Mouse (Mus musculus): ENCODE results near the gene Ssrp1.
A peak's percentile ranks its signal among the peaks of the same experiment; 100 is the strongest.

The Ssrp1 gene

DNA sequence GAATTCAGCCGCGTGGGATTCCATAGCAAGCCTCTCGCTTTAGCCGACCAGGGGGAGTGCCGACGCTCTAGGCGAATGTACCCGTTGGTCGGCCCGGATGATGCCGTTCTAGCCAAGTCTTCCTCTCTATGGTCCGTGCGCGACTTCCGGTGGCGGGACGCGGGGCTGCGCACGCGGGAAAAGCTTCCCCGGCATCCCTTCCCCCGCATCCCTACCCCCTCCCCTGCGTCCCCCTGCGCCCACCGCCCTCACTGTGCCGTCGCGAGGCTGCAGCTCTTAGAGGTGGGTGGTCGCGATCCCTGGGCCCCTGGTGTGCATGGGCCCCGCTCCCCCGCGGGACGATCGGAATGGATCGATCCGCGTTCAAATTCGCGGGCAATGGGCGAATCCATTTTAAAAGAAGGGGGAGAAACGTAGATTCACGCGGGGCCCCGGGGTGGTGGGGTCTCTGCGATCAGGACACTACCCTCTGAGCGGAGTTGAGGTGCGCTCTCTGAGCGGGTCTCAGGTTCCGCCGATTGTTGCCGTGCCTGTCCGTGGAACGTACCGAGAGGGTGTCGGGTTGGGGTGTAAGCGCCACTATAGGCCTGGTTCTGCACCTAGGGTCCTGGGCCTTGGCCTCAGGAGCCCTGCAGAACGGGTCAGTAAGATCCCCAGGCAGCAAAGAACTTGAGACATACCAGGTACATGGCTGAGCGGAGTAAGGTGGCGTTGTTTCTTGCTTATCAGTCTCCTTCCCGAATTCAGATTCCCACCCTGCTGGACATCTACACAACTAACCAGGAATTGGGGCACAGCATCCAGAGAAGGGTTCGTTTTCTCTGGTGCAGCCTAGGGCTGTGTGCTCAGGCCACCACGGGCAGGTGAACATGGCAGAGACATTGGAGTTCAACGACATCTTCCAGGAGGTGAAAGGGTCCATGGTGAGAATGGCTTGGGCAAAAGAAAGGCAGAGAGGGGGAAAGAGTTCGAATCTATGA is at the start of gene Ssrp1, which contains the start of gene P2rx3:
Gene Ssrp1 (plus strand): TSS at position 188 of the 980 bp plus-strand sequence.
Gene P2rx3 (minus strand): TSS at position 416 of the 980 bp plus-strand sequence.
- DNase-seq = peak; percentile 89

DNA sequence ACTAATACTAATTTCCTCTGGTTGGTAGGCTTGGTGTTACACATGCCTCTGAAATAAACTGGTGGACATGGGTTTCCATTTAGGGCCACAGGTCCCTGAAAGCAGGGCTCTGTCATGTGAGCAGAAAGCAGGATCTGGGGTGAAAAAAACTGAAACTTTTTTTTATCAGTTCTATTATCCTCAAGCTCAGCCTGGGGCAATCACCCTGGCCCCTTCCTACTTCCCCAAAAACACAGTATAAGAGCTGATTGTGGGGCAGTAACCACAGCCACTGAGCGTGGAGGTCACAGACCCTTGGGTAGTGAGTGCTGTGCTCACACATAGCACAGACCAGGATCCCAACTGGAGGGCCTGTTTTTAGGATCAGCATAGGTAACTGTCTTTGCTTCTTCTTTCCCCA is 49.1 kb upstream of the Ssrp1 start, which contains the start of gene Prg3:
Gene Prg3 (plus strand): TSS at position 286 of the 400 bp plus-strand sequence.
- no peak for DNase-seq

DNA sequence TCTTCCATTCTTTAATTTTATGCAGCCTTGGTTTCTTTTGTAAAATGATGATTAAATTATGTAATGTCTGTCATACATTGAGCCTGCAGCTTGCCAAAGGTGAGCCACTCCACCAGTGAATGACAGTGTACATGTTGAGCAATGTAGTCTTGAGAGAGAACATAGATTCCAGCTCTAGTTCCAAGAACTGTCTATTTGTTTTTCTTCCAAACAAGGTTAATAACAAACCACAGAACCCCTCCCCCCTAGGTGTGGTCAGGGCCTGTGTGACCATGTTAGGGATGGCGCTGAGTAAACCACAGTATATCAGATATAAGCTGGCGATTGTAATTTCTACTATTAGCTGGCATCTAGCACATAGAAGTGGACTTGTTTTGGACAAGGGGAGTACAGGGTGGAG is 40.7 kb upstream of the Ssrp1 start:
- no peak for DNase-seq

DNA sequence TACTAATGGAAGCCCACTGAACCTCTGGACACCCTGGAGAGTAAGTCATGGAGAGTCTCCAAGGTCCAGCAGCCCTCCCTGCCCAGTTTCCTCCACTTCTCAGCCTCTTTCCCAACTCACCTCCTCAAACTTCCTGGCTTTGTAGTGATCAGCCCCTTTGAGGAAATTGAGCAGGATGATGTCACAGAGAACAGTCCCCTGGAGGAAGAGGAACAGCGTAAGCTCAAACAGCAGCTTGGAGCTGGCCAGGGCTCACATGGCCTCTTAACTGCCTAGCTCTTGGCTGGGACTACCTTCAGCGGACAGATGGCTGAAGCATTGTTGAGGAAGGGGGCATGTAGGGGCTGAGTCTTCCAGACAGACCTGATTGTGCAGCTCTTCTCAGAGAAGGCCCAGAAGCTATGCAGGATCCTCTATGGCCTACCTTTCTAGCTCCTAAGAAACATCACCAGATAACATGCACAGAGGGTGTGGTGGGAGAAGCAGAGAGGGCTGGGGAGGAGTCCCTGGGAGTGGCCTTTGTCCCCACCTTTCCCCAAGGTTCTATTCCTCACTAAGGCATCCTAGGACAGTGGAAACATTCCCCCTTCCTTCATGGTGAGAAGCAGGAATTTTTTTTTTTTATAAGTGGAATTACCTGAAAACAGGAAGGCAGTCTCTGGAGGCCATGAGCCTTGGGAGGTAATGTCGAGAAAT is 37.4 kb upstream of the Ssrp1 start:
- no peak for DNase-seq

DNA sequence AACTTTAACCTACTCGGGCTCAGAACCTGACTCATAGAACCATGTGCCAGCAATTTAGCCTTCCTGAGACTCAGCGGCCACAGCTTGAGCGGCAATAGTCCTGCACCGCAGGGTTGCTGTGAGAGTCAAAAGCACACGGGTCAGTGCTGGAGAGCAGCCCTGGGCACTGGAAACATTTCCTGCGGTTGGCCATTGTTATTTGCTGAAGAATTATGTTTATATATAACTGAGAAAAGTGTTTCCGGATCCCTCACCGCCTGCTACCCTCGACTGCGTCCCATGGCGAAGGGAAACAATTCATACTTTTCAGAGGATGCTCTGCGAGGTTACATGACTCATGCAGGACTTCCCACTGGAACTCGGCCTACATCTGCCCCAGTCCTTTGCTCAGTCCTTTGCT is 35.5 kb upstream of the Ssrp1 start:
- no peak for DNase-seq

DNA sequence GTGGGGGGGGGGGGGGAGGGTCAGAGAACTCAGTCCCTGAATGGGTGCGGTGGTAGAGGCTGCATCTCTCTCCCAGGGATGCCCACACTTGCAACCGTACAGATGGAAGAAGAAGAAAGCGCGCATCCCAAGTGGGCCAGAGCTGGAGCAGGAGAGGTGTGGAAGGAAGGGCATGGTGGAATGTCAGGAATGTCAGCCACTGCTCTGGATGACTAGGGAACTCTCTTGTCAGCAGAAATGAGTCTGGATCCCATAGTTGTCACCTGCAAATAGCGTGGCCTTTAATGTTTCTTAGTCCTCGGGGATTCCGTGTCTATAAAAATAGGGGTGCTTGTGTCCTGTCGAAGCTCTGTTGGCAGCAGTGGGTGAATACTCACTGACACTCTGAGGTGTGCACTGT is 34.5 kb upstream of the Ssrp1 start:
- no peak for DNase-seq

DNA sequence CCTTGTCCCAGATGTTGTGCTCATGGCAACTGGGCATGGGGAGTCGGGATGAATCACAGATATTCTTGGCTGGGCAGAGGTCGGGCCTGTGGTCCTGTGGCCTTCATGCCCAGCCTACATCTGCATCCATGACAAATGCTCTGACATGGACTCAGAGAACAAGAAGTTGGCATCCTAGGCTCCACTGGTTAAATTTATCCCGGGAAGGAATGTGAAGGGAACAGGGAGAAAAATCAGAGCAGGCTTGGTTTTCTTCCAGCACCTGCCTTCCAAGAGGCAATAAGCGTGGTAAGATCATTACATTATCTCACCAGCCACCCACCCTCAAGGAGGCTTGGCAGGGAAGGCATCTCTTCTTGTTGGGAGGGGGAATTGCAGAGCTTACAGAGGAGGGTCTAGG is 32.7 kb upstream of the Ssrp1 start:
- no peak for DNase-seq

DNA sequence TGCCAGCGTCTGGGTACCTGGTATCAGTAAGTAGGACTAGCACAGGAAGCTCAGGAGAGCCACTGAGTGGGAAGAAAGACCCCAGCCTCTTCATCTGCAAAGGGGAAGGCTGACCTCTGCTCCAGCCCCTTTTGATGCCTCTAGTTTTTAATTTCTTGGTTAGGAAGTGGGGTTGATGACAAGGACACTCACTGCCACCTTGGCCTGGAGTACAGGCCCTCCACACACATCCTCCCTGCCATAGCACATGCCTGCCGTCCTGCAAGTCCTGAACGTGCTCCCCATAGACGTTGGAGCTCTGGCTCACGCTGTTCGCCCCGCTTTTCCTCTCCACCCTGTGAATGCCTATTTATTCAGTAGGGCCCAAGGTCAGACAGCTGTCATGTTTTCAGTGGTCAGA is 30.4 kb upstream of the Ssrp1 start:
- DNase-seq = no peak

DNA sequence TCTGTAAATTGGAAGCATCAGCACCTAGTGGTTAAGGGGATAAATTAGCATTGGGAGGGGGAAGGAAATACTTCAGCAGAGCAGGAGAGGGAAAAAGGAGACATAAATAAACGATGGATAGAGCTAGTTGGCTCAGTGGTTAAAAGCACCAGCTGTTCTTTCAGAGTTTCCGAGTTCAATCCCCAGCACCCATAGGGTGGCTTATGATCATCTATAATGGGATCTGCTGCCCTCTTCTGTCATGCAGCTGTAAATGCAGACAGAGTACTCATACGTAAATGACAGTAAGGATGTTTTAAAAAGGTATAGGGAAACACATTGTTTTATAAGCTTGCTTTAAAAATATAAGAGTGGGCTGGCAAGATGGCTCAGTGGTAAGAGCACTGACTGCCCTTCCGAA is 29.3 kb upstream of the Ssrp1 start:
- DNase-seq = no peak

DNA sequence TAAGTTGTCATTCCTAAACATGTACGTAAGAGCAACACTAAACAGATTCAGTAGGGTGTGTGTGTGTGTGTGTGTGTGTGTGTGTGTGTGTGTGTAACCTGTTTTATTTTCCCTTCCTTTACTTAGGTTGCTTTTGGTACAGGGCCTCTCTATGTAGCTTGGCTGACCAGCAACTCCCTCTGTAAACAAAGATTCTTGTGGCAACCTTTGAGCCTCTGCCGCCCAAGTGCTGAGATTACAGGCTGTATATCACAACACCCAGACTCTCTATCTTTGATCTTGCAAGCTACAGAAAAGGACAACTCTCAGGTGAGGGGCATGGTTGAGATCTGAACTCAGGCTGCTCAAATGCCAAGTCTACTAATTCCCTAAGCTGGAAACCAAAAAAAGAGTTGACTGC is 27.8 kb upstream of the Ssrp1 start:
- DNase-seq = no peak

DNA sequence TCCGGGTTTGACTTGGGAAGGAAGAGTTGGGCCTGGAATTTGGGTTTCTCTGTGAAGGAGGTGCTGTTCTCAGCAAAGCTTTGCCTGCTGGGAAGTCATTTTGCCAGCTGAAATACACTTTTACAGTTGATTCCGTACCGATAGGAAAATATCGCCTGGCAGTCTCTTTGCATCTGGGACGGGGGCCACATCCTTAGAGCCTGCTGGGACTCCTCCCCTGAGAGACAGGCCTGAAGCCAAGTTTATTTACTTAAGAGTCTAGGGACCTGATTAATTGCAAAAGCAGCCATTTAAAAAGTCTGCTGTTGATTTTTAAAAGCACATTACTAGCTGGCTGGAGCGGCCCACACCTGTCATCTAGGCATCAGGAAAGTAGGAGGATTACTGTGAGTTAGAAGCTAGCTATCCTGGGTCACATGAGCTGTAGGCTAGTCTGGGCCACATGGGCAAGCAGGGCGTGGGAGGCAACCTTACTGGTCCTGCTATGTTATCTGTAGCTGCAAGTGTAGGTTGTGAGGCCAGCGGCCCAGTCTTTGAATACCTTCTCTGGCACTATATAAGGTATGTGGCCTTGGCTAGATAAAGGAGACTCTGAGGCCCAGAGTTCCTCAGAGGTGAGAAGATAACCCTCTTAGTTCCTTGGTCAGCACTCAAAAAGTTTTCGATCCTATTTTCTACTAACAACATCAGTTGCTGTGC is 25.0 kb upstream of the Ssrp1 start:
- no peak for DNase-seq

DNA sequence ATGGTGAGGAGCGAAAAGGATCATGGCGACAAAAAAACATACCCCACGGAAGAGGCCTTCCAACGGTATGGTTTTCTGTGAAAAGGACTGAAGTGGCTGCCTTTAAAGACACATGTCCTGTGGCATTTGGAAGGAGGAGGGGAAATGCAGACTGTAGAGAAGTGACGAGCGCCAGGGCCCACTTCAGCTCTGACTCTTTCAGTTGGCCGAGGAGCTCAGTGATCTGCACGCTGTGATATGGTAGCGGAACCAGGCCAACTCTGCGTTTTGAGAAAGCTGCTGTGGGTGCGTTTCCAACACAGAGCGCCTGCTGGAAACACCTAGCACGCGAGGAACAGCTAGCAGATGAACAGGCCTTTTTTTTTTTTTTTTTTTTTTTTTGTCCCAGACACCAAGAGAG is 24.4 kb upstream of the Ssrp1 start:
- no peak for DNase-seq

DNA sequence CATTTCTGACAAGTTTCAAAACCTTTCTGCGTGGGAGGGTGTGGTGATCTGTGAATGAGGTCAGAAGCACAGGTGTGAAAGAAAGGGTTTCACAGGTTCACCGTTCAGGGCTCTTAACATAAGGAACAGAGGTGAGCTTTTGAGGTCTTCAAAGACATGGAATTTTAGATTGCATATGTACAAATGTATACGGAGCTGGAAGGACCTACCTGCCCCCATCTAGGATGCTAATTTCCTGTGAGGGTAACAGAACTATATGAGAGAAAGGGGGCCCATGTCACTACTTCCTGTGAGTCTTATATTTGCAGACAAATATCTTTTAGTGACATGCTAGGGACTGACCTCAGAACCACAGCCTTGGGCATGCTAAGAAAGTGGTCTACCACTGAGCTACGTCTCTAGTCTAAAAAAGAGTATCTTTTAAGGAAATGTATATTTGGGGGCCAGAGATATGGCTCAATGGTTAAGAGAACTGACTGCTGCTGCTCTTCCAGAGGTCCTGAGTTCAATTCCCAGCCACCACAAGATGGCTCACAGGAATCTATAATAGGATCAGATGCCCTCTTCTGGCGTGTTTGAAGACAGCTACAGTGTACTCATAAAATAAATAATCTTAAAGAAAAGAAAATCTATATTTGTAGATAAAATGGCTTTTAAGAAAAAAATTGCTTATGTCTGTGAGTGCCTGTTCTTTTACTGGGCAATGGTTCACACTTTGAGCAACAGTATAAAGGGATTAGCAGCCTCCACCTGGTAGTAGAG is 23.0 kb upstream of the Ssrp1 start:
- no peak for DNase-seq

DNA sequence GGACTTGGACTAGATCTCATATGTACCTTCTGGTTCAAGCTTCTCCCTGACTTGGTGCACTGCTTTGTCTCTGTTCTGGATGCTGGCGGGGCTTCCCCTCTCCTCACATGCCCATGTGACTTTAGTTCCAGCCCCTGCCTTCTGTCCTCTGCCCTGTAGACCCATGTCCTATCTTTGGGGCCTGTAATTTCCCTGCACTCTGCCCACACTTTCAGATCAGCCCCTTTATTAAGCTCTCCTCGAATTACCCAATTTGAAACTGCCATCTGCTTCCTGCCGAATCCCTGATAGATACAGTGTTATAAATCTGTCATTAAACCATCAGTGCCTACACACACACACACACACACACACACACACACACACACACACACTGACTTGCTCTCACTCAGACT is 22.4 kb upstream of the Ssrp1 start:
- no peak for DNase-seq

DNA sequence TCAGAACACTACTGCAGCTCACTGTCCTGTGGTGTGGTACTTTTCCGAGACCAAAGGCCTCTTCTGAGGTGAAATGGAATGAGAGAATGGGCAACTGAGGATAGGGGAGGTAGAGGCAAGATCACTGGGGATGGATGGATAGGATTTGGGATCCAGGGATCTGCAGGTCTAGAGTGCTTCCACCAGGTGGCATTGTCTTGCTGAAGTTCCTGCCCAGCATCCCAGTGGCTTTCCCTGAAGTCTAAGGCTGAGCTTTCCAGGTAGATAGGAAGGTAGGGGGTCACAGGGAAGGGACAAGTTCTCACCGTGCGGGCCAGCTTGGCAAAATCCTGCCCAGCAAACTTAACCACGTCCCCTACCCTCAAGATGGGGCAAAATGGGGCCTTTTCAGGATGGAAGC is 15.0 kb upstream of the Ssrp1 start:
- no peak for DNase-seq

DNA sequence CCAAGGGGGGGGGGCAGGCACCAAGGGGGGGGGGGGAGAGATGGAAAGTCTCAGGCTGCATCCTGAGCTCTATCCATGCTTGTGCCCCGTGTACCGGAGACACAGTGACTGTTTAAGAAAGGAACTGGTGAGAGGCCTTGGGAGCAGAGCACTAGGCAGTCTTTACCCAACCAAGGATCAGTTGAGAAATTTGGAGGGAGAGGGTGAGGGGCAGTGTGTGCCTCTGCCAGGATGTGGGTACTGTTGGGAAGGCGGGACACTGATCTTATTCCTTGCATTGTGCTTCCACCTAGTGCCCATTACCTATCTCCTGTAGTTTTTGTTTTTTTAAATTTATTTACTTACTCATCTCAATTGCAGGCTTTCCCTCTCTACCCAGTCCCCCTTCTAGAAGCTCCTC is 10.9 kb upstream of the Ssrp1 start:
- no peak for DNase-seq

DNA sequence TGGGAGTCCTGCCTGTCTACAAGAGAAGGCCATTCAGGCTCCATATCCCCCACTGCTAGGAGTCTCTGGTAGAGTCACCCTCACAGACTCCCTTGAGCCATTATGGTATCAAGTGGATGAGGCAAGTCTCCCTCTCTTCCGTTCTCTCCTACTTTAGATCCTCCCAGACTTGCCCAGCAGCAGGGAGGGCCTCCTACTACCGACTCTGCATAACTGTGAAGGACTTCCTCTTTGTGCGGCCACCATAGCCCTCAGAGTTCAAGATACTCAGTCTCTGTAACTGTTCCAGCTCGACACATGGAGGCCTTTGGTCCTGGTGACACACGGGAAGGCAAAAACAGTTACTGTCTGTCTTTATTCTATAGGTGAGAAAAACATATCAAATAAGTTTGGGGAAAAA is 9.8 kb upstream of the Ssrp1 start:
- DNase-seq = no peak

DNA sequence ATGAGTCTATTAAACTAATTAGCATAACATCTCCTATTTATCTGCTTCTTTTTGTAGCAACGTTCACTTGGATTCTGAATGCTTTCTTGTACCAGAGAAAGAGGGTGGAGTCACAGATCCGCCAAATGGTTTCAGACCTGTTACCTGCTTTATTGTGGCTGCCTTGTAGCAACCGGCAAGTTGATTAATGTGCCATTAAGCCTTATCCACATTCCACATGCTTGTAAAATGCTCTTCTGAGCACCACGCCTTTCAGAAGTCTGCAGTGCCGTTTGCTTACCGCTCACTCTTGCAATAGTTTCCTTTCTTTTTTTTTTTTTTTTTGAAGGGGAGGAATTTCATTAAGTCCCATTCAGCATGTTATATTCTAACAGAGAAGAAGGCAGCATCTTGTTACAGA is 7.1 kb upstream of the Ssrp1 start:
- DNase-seq = no peak

DNA sequence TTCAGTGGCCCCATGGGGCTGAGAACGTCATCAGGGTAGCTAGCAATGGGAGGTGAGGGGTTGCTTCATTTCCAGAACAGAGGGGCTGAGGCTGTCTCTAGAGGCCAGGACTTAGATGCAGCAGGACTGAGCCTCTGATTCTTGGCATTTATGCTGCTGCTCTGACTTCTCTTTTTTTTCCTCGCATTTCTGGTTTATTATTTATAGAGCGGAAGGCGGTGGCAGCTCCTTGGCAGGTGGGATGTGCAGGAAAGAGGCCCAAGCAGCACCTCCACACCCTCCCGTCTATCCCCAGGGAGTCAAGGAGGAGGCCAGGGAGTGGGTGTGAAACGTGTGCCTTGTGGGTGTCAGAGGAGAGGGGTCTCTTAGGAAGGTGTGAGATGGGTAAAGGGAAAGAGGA is 6.0 kb upstream of the Ssrp1 start:
- DNase-seq = no peak

DNA sequence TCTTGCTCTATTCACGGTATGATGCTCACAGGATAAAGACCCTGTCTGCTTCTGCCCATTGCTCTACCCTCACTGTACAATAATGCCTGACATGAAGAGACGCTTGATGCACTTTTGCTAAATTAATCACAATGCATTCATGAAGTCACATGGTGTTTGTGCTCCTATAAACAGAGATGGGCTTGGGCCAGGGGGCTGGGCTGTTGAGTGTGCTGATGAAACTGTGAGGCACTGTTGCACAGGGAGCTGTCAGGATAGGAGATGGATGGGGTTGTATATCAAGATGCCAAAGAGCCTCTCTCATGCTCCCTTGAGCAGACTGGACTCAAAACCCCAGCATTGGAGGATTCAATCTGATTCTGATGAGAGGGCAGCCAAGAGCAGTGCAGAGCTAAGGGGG is 3.9 kb upstream of the Ssrp1 start:
- no peak for DNase-seq

DNA sequence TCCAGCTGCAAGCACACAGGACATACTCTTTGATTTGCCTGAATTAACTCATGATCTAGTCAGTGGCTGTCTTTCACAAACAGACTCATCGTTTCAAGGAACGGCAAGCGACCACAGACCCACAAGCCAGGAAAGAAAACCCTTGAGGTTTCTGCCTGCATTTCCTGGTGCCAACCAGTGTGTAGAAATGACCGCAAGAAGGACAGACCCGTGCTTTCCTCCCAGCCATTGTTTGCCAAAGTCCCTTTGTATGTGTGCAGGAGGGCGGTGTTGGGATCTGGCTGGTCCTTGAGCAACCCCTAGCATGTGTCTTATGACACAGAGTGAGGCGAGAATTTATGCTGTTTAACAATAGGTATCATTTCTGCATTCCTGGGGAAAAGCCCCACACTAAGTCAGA is 2.9 kb upstream of the Ssrp1 start:
- DNase-seq = no peak

DNA sequence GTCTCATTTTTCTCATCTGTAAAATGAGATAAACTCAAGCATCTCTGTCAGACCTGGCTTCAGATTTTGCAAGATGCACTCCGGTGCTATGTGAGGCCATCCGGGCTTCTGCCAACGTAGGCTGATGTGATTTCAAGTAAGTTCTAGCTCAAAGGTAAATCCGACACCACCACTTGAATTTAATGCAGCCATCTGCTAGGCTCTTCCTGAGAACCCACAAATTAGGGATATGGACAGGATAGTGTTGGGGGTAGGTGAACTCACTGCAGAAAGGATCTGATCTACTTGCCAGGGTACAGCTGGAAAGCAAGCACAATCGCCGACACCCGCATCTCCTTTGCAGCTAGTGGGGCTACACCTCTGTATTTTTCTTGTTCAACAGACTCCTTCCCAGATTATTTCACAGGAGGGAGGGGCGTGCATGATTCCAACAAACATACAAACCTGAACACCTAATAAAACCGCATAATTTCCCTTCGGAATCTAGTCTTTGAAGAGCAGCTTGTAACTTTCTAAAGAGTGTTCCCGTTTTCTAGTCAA is 457 bp upstream of the Ssrp1 start:
- no peak for DNase-seq
